Mouse (Mus musculus) stomach, embryonic 14.5 days (tissue): ENCODE data around the gene Golga1. TPM values are rescaled to one million over a fixed set of nuclear protein-coding genes. Genes with fewer than 3 reads are reported as not detected.
"Not testable (repeated sequence)": the region's sequence is repeated elsewhere in the genome, so short reads cannot be mapped to it uniquely, and the experiment has no call there.

Source experiments
- ATAC-seq: fragments of 200-750 bp; cut with Nextera tagmentation; 2 replicates; pipeline ENCODE4 v1.8.0; 2017; ENCODE audit warnings: low read depth, moderate TSS enrichment; ENCODE audit not compliant: insufficient number of reproducible peaks, insufficient read depth, low FRiP score
- H3K27ac ChIP-seq: fragments of 300-500 bp; sonication (generic); 2 replicates; pipeline ENCODE4 v1.5.1; 2014; ENCODE audit warnings: mild to moderate bottlenecking, low read length, moderate library complexity, mixed read lengths
- H3K27me3 ChIP-seq: fragments of 300-500 bp; sonication (generic); 2 replicates; pipeline ENCODE4 v1.6.1; 2014; ENCODE audit warnings: low read length, control low read depth, mixed read lengths; ENCODE audit not compliant: control insufficient read depth, insufficient read depth
- H3K36me3 ChIP-seq: fragments of 300-500 bp; sonication (generic); 2 replicates; pipeline ENCODE4 v1.6.1; 2014; ENCODE audit warnings: mild to moderate bottlenecking, control low read depth, low read length, moderate library complexity, mixed read lengths; ENCODE audit not compliant: control insufficient read depth, insufficient read depth
- H3K4me1 ChIP-seq: fragments of 300-500 bp; sonication (generic); 2 replicates; pipeline ENCODE4 v1.6.1; 2014; ENCODE audit warnings: low read length, control low read depth, mixed read lengths; ENCODE audit not compliant: control insufficient read depth, insufficient read depth
- H3K4me2 ChIP-seq: fragments of 300-500 bp; sonication (generic); replicated peaks from 2 replicates; pipeline ENCODE4 v1.6.1; 2014; ENCODE audit warnings: low read depth, low read length, control low read depth
- H3K4me3 ChIP-seq: fragments of 300-500 bp; sonication (generic); 2 replicates; pipeline ENCODE4 v1.5.1; 2014; ENCODE audit warnings: low read depth, low read length, control low read depth
- H3K9ac ChIP-seq: fragments of 300-500 bp; sonication (generic); replicated peaks from 2 replicates; pipeline ENCODE4 v1.6.1; 2014; ENCODE audit warnings: low read depth, mild to moderate bottlenecking, control low read depth, low read length, moderate library complexity, mixed read lengths
- H3K9me3 ChIP-seq: fragments of 300-500 bp; sonication (generic); 2 replicates; pipeline ENCODE4 v1.6.1; 2016; ENCODE audit warnings: low read depth, low read length, control low read depth; ENCODE audit not compliant: control insufficient read depth
- WGBS: fragments of 180-500 bp; shearing (Covaris S2); extraction: QIAGEN DNeasy Blood & Tissue Kit; methylation state at CpG from one replicate; pipeline ENCODE4 v1.1.7; 2014; 5-methylcytosine and 5-hydroxymethylcytosine counted together
- polyA plus RNA-seq: library from polyadenylated mRNA; unstranded; fragments of >200 nt; fragmentation: Nextera tagmentation; extraction: Ambion mirVana; gene quantifications from 2 replicates; pipeline ENCODE4 v1.2.1, GENCODE M21; 2014

Golga1 gene
- polyA plus RNA-seq, 1 experiment from 2014 or later: 36.1 TPM

GRCm38 (mm10) chr2:39011971-39012370 lies 53.4 kb downstream of the Golga1 start:
- Histone ChIP-seq H3K27ac (no peak overlapping the region), H3K4me2 (no peak overlapping the region), H3K4me1 (peaks cover 11% of the 10 kb centered on the region; the same call in 1 of the 2 replicates), H3K9ac (no peak overlapping the region), H3K4me3 (no peak overlapping the region), H3K9me3 (no peaks in the 10 kb centered on the region), H3K36me3 (peaks cover 45% of the 10 kb centered on the region), H3K27me3 (no peaks in the 10 kb centered on the region)
- ATAC-seq: no peak
- 77% methylated on average over 3 of the region's 3 CpGs for WGBS

- Histone ChIP-seq H3K27me3 (no peaks in the 10 kb centered on the region), H3K9ac (no peak overlapping the region), H3K4me1 (peaks cover 12% of the 10 kb centered on the region; the same call in 1 of the 2 replicates), H3K36me3 (peaks cover 38% of the 10 kb centered on the region), H3K4me2 (no peak overlapping the region), H3K9me3 (no peaks in the 10 kb centered on the region), H3K27ac (no peak overlapping the region), H3K4me3 (no peak overlapping the region)
- no peak for ATAC-seq
These were observed 54.1 kb downstream of the Golga1 start for GRCm38 (mm10) chr2:39011264-39011663.

GRCm38 (mm10) chr2:39010144-39010543 lies 55.2 kb downstream of the Golga1 start:
- H3K27me3 ChIP-seq, H3K4me3 ChIP-seq, H3K27ac ChIP-seq, ATAC-seq, H3K9ac ChIP-seq, H3K9me3 ChIP-seq, H3K4me2 ChIP-seq: not testable (repeated sequence)
- peaks cover 27% of the 10 kb centered on the region for H3K36me3 ChIP-seq
- H3K4me1 ChIP-seq: peaks cover 18% of the 10 kb centered on the region; the same call in 1 of the 2 replicates
- WGBS: 92% methylated on average over 5 of the region's 5 CpGs

GRCm38 (mm10) chr2:39008954-39009365 lies 56.4 kb downstream of the Golga1 start:
- WGBS: 12% methylated on average over 3 of the region's 3 CpGs
- Histone ChIP-seq H3K4me1 (peaks cover 19% of the 10 kb centered on the region; the same call in 1 of the 2 replicates), H3K27ac (peak overlapping the region; percentile 94), H3K36me3 (peaks cover 15% of the 10 kb centered on the region), H3K4me2 (peak overlapping the region; percentile 95), H3K27me3 (no peaks in the 10 kb centered on the region), H3K9ac (peak overlapping the region; percentile 90), H3K9me3 (no peaks in the 10 kb centered on the region), H3K4me3 (peak overlapping the region; percentile 93)
- ATAC-seq: no peak

GRCm38 (mm10) chr2:39008350-39008851 lies 56.9 kb downstream of the Golga1 start:
- peaks cover 15% of the 10 kb centered on the region for H3K36me3 ChIP-seq
- H3K4me1 ChIP-seq: peaks cover 24% of the 10 kb centered on the region
- peak overlapping the region; percentile 94 for H3K27ac ChIP-seq
- peak overlapping the region; percentile 90 for H3K9ac ChIP-seq
- ATAC-seq: peak; percentile 48
- no peaks in the 10 kb centered on the region for H3K27me3 ChIP-seq
- peak overlapping the region; percentile 93 for H3K4me3 ChIP-seq
- under 1% methylated on average over 23 of the region's 25 CpGs for WGBS
- H3K9me3 ChIP-seq: no peaks in the 10 kb centered on the region
- peak overlapping the region; percentile 95 for H3K4me2 ChIP-seq

- Histone ChIP-seq H3K36me3 (peaks cover 15% of the 10 kb centered on the region), H3K9ac (peak overlapping the region; percentile 90), H3K9me3 (no peaks in the 10 kb centered on the region), H3K4me1 (peaks cover 30% of the 10 kb centered on the region), H3K4me2 (peak overlapping the region; percentile 95), H3K27ac (peak overlapping the region; percentile 94), H3K27me3 (no peaks in the 10 kb centered on the region), H3K4me3 (peak overlapping the region; percentile 93)
- peak; percentile 89 for ATAC-seq
- WGBS: under 1% methylated on average over 44 of the region's 44 CpGs
These were observed 57.5 kb downstream of the Golga1 start for GRCm38 (mm10) chr2:39007865-39008264.

GRCm38 (mm10) chr2:39006149-39006730 lies 59.1 kb downstream of the Golga1 start:
- H3K4me3 ChIP-seq: peak overlapping the region; percentile 77
- peaks cover 31% of the 10 kb centered on the region for H3K4me1 ChIP-seq
- H3K4me2 ChIP-seq: peak overlapping the region; percentile 94
- no peaks in the 10 kb centered on the region for H3K9me3 ChIP-seq
- no peak for ATAC-seq
- 90% methylated on average over 14 of the region's 14 CpGs for WGBS
- H3K36me3 ChIP-seq: peaks cover 25% of the 10 kb centered on the region
- no peak overlapping the region for H3K9ac ChIP-seq
- H3K27me3 ChIP-seq: no peaks in the 10 kb centered on the region
- H3K27ac ChIP-seq: no peak overlapping the region

GRCm38 (mm10) chr2:39005574-39006079 lies 59.7 kb downstream of the Golga1 start, which contains the start of gene Rpl35:
Rpl35 (minus strand) TSS chr2:39005624.
- Histone ChIP-seq H3K27me3 (no peaks in the 10 kb centered on the region), H3K36me3 (peaks cover 31% of the 10 kb centered on the region), H3K9me3 (no peaks in the 10 kb centered on the region), H3K4me2 (peak within 1 kb of the TSS; percentile 94), H3K9ac (peak within 1 kb of the TSS; percentile 92), H3K27ac (peak within 1 kb of the TSS; percentile 83), H3K4me3 (peak within 1 kb of the TSS; percentile 77), H3K4me1 (peaks cover 31% of the 10 kb centered on the region)
- no peak for ATAC-seq
- WGBS: 10% methylated on average over 15 of the region's 15 CpGs
